Mouse (Mus musculus): ENCODE measurements around the gene Pxmp4.
A peak's percentile ranks its signal among the peaks of the same experiment; 100 is the strongest.

The Pxmp4 gene

GRCm38 (mm10) chr2:154613118-154614115, 9.9 kb upstream of the Pxmp4 start, which contains the start of the genes Zfp341 and 4930519P11Rik:
Zfp341 (plus strand) TSS chr2:154613297.
4930519P11Rik (minus strand) TSS chr2:154613437.
- peak; percentile 73 for DNase-seq (ENCODE audit: low read depth, low spot score)

- no peak for DNase-seq (ENCODE audit: low read depth, low spot score)
These were observed 5.7 kb upstream of the Pxmp4 start for GRCm38 (mm10) chr2:154609050-154609767.

DNA sequence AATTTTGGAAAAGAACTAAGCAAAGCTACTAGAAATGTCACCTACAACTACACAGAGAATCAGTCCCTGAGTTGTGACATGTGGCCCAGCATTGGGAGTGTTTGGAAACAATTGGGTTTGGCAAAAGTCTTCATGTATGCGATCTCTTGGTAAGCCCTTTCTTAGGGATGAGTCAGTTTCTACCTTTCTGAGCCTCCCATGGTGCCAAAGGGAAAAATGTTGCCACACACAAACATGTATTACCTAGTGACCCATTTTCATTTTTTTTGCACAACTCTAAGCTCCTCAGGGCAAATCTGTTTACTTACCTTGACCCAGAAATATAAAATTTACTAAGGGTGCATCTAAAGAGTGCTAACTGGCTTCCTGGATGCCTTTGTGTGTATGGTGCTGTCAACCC, 3.5 kb upstream of the Pxmp4 start:
- no peak for DNase-seq (ENCODE audit: low read depth, low spot score)

DNA sequence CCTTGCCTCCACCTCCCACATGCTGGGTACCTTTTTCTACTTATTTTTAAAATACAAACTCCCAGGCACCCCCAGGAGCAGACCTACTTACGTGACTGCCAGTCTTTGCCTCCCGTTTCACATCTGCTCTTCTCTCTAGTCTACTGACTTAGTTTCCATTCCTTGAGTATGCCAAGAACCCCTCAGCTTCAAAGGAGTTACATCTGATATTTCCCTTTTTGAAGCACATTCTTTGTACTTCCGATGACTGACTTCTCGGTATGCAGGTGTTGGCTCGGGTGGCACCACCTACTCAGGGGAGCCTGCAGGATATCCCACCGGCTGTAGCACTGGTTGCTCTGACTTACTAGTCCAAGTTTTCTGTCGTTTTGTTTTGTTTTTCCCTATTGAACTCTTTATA, 648 bp upstream of the Pxmp4 start:
- no peak for DNase-seq (ENCODE audit: low read depth, low spot score)

DNA sequence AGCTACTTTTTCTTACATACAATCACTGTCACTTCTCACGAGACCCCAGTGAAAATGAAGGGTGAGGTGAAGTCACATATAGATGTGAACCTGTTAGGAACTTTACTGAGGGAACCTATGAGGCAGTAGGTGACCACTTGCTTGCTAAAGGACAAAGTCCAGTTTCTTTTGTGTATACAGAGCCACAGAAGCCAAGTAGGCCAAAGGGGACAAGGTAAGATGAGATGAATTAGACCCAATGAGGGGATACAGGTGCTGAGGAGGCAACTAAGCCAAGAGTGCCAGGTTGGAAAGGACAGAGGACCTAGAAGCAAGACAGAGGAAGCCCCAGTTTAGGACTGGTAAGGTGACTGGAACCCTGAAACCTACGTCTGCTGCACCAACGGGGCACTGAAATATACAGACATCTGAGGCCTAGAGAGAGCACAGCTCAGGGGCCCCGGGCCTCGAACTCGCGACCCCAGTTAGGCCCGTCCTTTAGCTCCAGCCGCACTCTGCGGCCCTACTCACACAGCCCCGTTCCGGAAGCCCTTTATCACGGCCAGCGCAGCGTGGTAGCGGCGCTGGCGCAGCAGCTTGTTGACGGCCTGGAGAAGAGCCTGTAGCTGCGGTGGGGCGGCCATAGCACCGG, 386 bp downstream of the Pxmp4 start:
- DNase-seq (ENCODE audit: low read depth, low spot score) = no peak

- DNase-seq (ENCODE audit: low read depth, low spot score) = no peak
These were observed 2.2 kb downstream of the Pxmp4 start for GRCm38 (mm10) chr2:154601324-154601723.

GRCm38 (mm10) chr2:154600586-154600985, 2.9 kb downstream of the Pxmp4 start:
- no peak for DNase-seq (ENCODE audit: low read depth, low spot score)

- DNase-seq (ENCODE audit: low read depth, low spot score) = no peak
These were observed 6.1 kb downstream of the Pxmp4 start for GRCm38 (mm10) chr2:154597399-154597798.

DNA sequence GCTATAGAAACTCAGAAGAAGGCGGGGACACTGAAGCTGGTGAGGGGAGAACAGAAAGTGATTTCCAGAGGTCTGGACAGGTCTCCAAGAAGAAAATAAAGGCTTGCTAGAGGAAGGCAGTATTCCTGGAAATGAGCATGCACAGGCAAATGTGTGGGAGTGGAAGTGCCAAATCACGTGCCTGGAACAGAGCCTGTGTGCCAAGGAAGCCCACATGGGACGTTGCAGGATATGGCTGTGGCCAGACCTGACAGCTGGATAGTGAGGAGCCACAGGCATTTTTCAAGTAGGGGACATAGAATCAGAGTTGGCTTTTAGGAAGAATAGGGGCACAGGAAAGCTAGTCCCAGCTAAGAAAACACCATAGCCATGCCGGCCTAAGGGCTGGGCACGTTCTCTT, 7.7 kb downstream of the Pxmp4 start:
- no peak for DNase-seq (ENCODE audit: low read depth, low spot score)

- no peak for DNase-seq (ENCODE audit: low read depth, low spot score)
These were observed 10.5 kb downstream of the Pxmp4 start for GRCm38 (mm10) chr2:154593025-154593424.

GRCm38 (mm10) chr2:154591239-154591638, 12.3 kb downstream of the Pxmp4 start:
- no peak for DNase-seq (ENCODE audit: low read depth, low spot score)

DNA sequence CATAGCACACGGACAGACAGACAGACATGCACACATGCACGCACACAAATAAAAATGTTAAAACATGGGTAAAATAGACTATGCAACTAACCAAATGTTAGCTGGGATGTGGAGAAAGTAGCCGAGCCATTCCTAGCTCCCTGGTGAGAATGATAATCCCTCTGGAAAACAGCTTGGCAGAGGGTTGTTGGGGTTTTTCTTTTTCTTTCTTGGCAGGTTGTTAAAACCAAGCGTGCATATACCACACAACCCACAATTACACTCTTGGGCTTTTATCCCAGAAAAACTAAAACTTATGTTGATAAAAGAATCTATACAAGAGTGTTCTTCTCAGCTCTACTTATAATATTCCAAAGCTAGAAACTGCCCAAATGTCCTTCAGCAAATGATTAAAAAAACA, 14.5 kb downstream of the Pxmp4 start:
- no peak for DNase-seq (ENCODE audit: low read depth, low spot score)

DNA sequence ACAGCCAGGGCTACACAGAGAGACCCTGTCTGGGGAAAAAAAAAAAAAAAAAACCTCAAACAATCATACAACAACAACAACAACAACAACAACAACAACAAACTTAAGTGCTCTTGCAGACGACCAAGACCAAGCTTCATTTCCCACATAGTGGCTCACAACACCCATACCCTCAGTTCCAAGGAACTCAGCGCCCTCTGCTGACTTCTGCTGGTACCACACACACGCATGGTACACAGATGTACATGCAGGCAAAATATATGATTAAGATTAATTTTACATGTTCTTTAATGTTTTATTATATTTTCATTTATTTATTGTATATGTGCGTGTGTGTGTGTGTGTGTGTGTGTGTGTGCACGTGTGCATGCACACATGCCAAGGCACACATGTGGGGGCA, 17.1 kb downstream of the Pxmp4 start:
- no peak for DNase-seq (ENCODE audit: low read depth, low spot score)

- DNase-seq (ENCODE audit: low read depth, low spot score) = no peak
These were observed 18.4 kb downstream of the Pxmp4 start for GRCm38 (mm10) chr2:154584931-154585601.

DNA sequence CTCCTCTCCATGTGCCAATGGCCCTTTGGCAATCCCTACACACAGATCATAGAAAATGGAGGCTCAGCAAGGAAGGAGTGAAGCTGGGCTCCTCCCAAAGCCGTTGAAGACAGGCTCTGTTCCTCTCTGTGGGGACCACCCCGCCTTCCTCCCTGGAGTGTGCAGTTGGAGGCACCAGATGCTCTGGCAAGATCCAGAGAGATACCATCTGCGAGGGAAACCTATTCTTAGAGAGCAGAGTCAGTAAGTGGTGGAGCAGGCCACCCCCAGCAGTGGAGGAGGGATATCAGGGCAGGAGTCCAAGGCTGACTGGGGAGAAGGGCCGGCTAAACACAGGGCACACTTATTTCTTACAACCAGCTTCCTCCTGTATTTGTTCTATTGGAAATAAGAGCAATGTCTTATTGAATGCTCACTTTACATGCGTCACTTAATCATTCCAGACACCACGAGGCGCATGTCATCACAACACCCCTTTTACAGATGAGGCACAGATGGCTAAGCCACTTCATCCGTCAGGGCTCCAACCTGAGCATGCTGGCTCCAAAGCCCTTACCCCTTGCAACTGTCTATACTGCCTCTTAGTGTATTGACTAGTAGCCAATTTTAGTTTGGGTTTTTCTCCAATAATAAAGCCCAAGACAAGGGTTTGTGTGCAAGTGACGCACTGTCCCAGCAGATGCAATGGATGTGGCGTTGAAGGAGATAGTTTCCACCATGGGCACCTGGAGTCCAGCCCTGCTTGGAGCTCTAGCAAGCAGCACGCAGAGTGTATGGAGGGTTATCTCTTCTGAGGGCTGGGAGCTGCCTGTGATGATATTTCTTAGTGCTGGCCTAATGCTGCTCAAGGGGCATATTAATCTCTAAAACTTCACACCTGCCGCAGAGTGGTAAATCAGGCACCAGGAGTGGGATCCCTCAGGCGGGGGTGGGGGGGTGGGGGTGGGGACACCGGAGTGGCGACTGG, 19.3 kb downstream of the Pxmp4 start:
- DNase-seq (ENCODE audit: low read depth, low spot score) = peak; percentile 86

DNA sequence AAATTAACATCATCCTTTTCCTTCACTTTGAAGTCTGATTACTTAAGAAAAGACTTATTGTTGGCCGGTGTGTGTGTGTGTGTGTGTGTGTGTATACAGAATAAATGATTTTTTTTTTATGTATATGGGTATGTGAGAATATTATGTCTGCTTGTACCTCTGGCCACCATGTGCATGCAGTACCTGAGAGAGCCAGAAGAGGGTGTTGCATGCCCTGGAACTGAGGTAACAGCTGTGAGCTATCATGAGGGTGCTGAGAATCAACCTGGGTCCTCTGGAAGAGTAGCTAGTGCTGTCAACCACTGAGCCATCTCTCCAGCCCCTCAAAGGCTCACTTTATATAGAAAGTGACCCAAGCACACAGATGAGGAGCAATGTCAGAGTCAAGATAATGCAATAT, 22.1 kb downstream of the Pxmp4 start:
- no peak for DNase-seq (ENCODE audit: low read depth, low spot score)

- no peak for DNase-seq (ENCODE audit: low read depth, low spot score)
These were observed 22.9 kb downstream of the Pxmp4 start for GRCm38 (mm10) chr2:154580586-154580985.

- DNase-seq (ENCODE audit: low read depth, low spot score) = no peak
These were observed 25.8 kb downstream of the Pxmp4 start for GRCm38 (mm10) chr2:154577744-154578067.

DNA sequence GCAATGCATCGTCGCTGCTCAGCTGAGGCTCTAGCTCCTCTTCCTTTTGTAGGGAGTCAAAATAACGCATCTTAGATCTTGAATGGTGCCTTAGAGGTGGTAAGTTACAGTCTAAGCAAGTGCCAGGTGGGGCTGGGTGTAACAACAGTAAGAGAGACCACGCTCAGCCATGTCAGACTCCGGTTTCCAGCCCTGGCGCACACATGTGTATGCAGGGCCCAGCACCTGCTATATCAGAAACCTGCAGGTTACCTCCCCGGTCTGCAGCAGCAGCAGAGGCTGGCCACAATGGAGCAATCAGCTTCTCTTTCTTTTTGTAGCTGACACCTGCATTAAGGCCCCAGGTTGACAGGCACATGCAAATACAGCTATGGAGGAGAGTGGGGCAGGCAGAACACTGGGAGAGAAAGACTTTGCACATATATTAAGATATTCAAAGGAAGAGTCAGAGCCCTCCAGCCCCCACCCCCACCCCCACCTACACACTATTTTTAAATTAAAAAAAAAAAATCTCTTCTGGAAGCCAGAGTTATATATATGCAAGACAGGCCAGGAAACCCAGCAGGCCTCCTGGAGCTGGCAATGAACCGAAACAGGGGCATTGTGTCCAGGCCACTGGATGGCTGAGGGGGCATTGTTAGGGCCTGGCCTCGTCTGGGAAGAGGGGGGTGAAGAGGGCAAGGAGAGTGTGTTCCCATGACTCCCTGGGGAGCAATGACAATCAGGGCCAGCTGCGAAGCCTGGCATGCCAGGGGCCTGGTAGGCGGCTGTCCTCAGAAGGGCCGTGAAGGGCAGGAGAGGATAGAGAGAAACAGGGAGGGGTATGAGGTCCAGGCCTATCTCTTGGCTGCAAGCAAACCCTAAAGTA, 26.4 kb downstream of the Pxmp4 start:
- no peak for DNase-seq (ENCODE audit: low read depth, low spot score)

- DNase-seq (ENCODE audit: low read depth, low spot score) = no peak
These were observed 29.2 kb downstream of the Pxmp4 start for GRCm38 (mm10) chr2:154574271-154574670.
